Mouse (Mus musculus): ENCODE data around the gene Pi4k2b. TPM values are rescaled to one million over a fixed set of nuclear protein-coding genes. Genes with fewer than 3 reads are reported as not detected.

The Pi4k2b gene
- polyA plus RNA-seq (2012; rRNA removed): 10.4 and 11.0 TPM in 2 replicates

GRCm38 (mm10) chr5:52741391-52742111, at the start of gene Pi4k2b:
Pi4k2b (plus strand) TSS chr5:52741574.

GRCm38 (mm10) chr5:52775237-52775636, 33.9 kb downstream of the Pi4k2b start, which contains the start of gene Zcchc4:
Zcchc4 (plus strand) TSS chr5:52775409.

Other genes with a start within 250 kb of the Pi4k2b start
- 0.32 and 0.43 TPM in 2 replicates for gene Lgi2, start 175.1 kb upstream of the Pi4k2b start, polyA plus RNA-seq (2012; rRNA removed)
- gene Sepsecs, start 71.9 kb upstream of the Pi4k2b start, polyA plus RNA-seq (2012; rRNA removed): 5.8 and 7.1 TPM in 2 replicates
- 6.3 and 6.8 TPM in 2 replicates for gene Zcchc4, start 33.8 kb downstream of the Pi4k2b start, polyA plus RNA-seq (2012; rRNA removed)
- gene Anapc4, start 92.4 kb downstream of the Pi4k2b start, polyA plus RNA-seq (2012; rRNA removed): 23.5 and 27.6 TPM in 2 replicates